Mouse (Mus musculus) CH12.LX (cell line): ENCODE measurements around the gene Ippk. TPM values are rescaled to one million over a fixed set of nuclear protein-coding genes. Genes with fewer than 3 reads are reported as not detected.
A peak's percentile ranks its signal among the peaks of the same experiment; 100 is the strongest.

Source experiments
- DNase-seq: peaks from one replicate; pipeline ENCODE4 v3.0.0-alpha.2; 2013; ENCODE audit errors: extremely low read depth
- H3K27ac ChIP-seq: 2 replicates; pipeline ENCODE4 v1.5.1; 2012; ENCODE audit warnings: low read depth, mild to moderate bottlenecking, control low read depth, moderate library complexity; ENCODE audit not compliant: insufficient read depth
- H3K27me3 ChIP-seq: replicated peaks from 2 replicates; pipeline ENCODE3; 2012; ENCODE audit warnings: inconsistent platforms
- H3K36me3 ChIP-seq, 2 experiments: replicated peaks in 1 of 2; 2 replicates each; pipeline versions ENCODE3 to v1.6.1; 2012; ENCODE audit warnings: inconsistent platforms in 1 of 2, low read length in 1 of 2, mild to moderate bottlenecking in 1 of 2, mixed read lengths in 1 of 2, moderate library complexity in 1 of 2; ENCODE audit not compliant: control insufficient read depth in 1 of 2, insufficient read depth in 1 of 2
- H3K4me1 ChIP-seq, 2 experiments: 2 replicates each; pipeline ENCODE4 v1.6.1; 2012; ENCODE audit warnings: inconsistent platforms in 1 of 2, moderate library complexity in 1 of 2; ENCODE audit not compliant: insufficient read depth in 2 of 2, control insufficient read depth in 1 of 2
- H3K4me2 ChIP-seq: 2 replicates; pipeline ENCODE4 v1.6.1; 2012; ENCODE audit warnings: low read depth, mild to moderate bottlenecking, control low read depth; ENCODE audit not compliant: poor library complexity, insufficient read depth, severe bottlenecking
- H3K4me3 ChIP-seq, 3 experiments: fragments of 150-350 bp in 1 of 3; sonication (generic) in 1 of 3; replicated peaks in 1 of 3; 2 replicates each; pipeline versions ENCODE3 to v1.5.1; 2011 to 2012; ENCODE audit warnings: low read depth in 2 of 3, low read length in 2 of 3, mild to moderate bottlenecking in 2 of 3, moderate library complexity in 2 of 3, control low read depth in 1 of 3, improper control_type of control experiment in 1 of 3, inconsistent platforms in 1 of 3, mixed read lengths in 1 of 3; ENCODE audit not compliant: poor library complexity in 1 of 3
- H3K79me2 ChIP-seq: replicated peaks from 2 replicates; pipeline ENCODE4 v1.6.1; 2012; ENCODE audit warnings: mild to moderate bottlenecking, moderate library complexity; ENCODE audit not compliant: control insufficient read depth, poor library complexity, insufficient read depth, severe bottlenecking; ENCODE audit errors: extremely low read depth
- H3K9ac ChIP-seq: 2 replicates; pipeline ENCODE4 v1.6.1; 2012; ENCODE audit warnings: low read depth, mild to moderate bottlenecking, control low read depth, moderate library complexity; ENCODE audit not compliant: insufficient read depth
- H3K9me3 ChIP-seq: replicated peaks from 2 replicates; pipeline ENCODE3; 2012; ENCODE audit warnings: low read length, inconsistent platforms, mixed read lengths
- BHLHE40 ChIP-seq: IDR thresholded peaks from 2 replicates; pipeline ENCODE4 v1.6.1; 2011; ENCODE audit warnings: mild to moderate bottlenecking, low read depth, low read length, improper control_type of control experiment
- CHD1 ChIP-seq: IDR thresholded peaks from 2 replicates; pipeline ENCODE4 v1.6.1; 2012; ENCODE audit warnings: low read depth, low read length, improper control_type of control experiment, inconsistent platforms
- CHD2 ChIP-seq: IDR thresholded peaks from 2 replicates; pipeline ENCODE4 v1.6.1; 2011; ENCODE audit warnings: low read length, improper control_type of control experiment
- CTCF ChIP-seq, 2 experiments: IDR thresholded peaks in 1 of 2; conservative IDR thresholded peaks in 1 of 2; 2 replicates each; pipeline ENCODE4 v1.5.1; 2011 to 2012; ENCODE audit warnings: low read depth in 2 of 2, low read length in 2 of 2, improper control_type of control experiment in 1 of 2, inconsistent platforms in 1 of 2, mild to moderate bottlenecking in 1 of 2, moderate library complexity in 1 of 2
- E2F4 ChIP-seq: IDR thresholded peaks from 2 replicates; pipeline ENCODE4 v1.6.1; 2011; ENCODE audit warnings: low read depth, low read length, improper control_type of control experiment; ENCODE audit not compliant: insufficient replicate concordance
- ELF1 ChIP-seq: IDR thresholded peaks from 2 replicates; pipeline ENCODE4 v1.6.1; 2014; ENCODE audit warnings: low read depth, mild to moderate bottlenecking, inconsistent platforms, low read length, improper control_type of control experiment
- EP300 ChIP-seq: IDR thresholded peaks from 2 replicates; pipeline ENCODE4 v1.6.1; 2011; ENCODE audit warnings: low read length, improper control_type of control experiment
- ETS1 ChIP-seq: conservative IDR thresholded peaks from 2 replicates; pipeline ENCODE4 v1.6.1; 2012; ENCODE audit warnings: low read depth, mild to moderate bottlenecking, inconsistent platforms, low read length, improper control_type of control experiment, moderate library complexity
- GABPA ChIP-seq: IDR thresholded peaks from 2 replicates; pipeline ENCODE4 v1.6.1; 2012; ENCODE audit warnings: low read depth, low read length, improper control_type of control experiment, inconsistent platforms; ENCODE audit not compliant: insufficient replicate concordance
- HCFC1 ChIP-seq: IDR thresholded peaks from 2 replicates; pipeline ENCODE4 v1.6.1; 2012; ENCODE audit warnings: low read depth, mild to moderate bottlenecking, inconsistent platforms, low read length, improper control_type of control experiment
- IRF4 ChIP-seq: IDR thresholded peaks from 2 replicates; pipeline ENCODE4 v1.6.1; 2014; ENCODE audit warnings: low read depth, mild to moderate bottlenecking, inconsistent platforms, low read length, improper control_type of control experiment
- JUN ChIP-seq: IDR thresholded peaks from 2 replicates; pipeline ENCODE4 v1.6.1; 2011; ENCODE audit warnings: low read depth, mild to moderate bottlenecking, low read length, improper control_type of control experiment, moderate library complexity; ENCODE audit not compliant: insufficient read depth
- JUND ChIP-seq: conservative IDR thresholded peaks from 2 replicates; pipeline ENCODE4 v1.6.1; 2011; ENCODE audit warnings: low read depth, low read length, improper control_type of control experiment
- KAT2A ChIP-seq: IDR thresholded peaks from 2 replicates; pipeline ENCODE4 v1.6.1; 2012; ENCODE audit warnings: low read length, improper control_type of control experiment, inconsistent platforms; ENCODE audit not compliant: insufficient replicate concordance
- MAFK ChIP-seq: IDR thresholded peaks from 2 replicates; pipeline ENCODE4 v1.6.1; 2011; ENCODE audit warnings: low read length, improper control_type of control experiment; ENCODE audit not compliant: insufficient replicate concordance
- MAX ChIP-seq: IDR thresholded peaks from 2 replicates; pipeline ENCODE4 v1.6.1; 2011; ENCODE audit warnings: low read length, improper control_type of control experiment
- MAZ ChIP-seq: IDR thresholded peaks from 2 replicates; pipeline ENCODE4 v1.6.1; 2012; ENCODE audit warnings: low read depth, mild to moderate bottlenecking, inconsistent platforms, low read length, improper control_type of control experiment, moderate library complexity
- MEF2A ChIP-seq: IDR thresholded peaks from 2 replicates; pipeline ENCODE4 v1.6.1; 2014; ENCODE audit warnings: low read depth, mild to moderate bottlenecking, inconsistent platforms, low read length, improper control_type of control experiment, borderline replicate concordance
- MXI1 ChIP-seq: IDR thresholded peaks from 2 replicates; pipeline ENCODE4 v1.6.1; 2011; ENCODE audit warnings: mild to moderate bottlenecking, low read depth, low read length, improper control_type of control experiment
- MYC ChIP-seq: IDR thresholded peaks from 2 replicates; pipeline ENCODE4 v1.6.1; 2011; ENCODE audit warnings: low read depth, mild to moderate bottlenecking, improper control_type of control experiment, low read length
- NELFE ChIP-seq: IDR thresholded peaks from 2 replicates; pipeline ENCODE4 v1.6.1; 2011; ENCODE audit warnings: low read depth, low read length, improper control_type of control experiment
- NRF1 ChIP-seq: IDR thresholded peaks from 2 replicates; pipeline ENCODE4 v1.6.1; 2014; ENCODE audit warnings: low read depth, mild to moderate bottlenecking, inconsistent platforms, low read length, improper control_type of control experiment, moderate library complexity
- PAX5 ChIP-seq: IDR thresholded peaks from 2 replicates; pipeline ENCODE4 v1.6.1; 2012; ENCODE audit warnings: low read length, inconsistent platforms, mixed read lengths
- POLR2A ChIP-seq: IDR thresholded peaks from 2 replicates; pipeline ENCODE4 v1.6.1; 2011; ENCODE audit warnings: low read depth, mild to moderate bottlenecking, improper control_type of control experiment, low read length
- POLR2AphosphoS2 ChIP-seq: IDR thresholded peaks from 2 replicates; pipeline ENCODE4 v1.6.1; 2011; ENCODE audit warnings: low read depth, low read length, improper control_type of control experiment
- RAD21 ChIP-seq: IDR thresholded peaks from 2 replicates; pipeline ENCODE4 v1.6.1; 2011; ENCODE audit warnings: low read depth, mild to moderate bottlenecking, low read length, improper control_type of control experiment, moderate library complexity
- RCOR1 ChIP-seq: conservative IDR thresholded peaks from 2 replicates; pipeline ENCODE4 v1.6.1; 2012; ENCODE audit warnings: low read depth, mild to moderate bottlenecking, inconsistent platforms, low read length, improper control_type of control experiment
- SIN3A ChIP-seq: IDR thresholded peaks from 2 replicates; pipeline ENCODE4 v1.6.1; 2012; ENCODE audit warnings: low read length, improper control_type of control experiment, inconsistent platforms
- SMC3 ChIP-seq: IDR thresholded peaks from 2 replicates; pipeline ENCODE4 v1.6.1; 2011; ENCODE audit warnings: low read depth, low read length, improper control_type of control experiment
- TBP ChIP-seq: conservative IDR thresholded peaks from 2 replicates; pipeline ENCODE4 v1.6.1; 2011; ENCODE audit warnings: low read depth, low read length, improper control_type of control experiment
- TCF12 ChIP-seq: IDR thresholded peaks from 2 replicates; pipeline ENCODE4 v1.6.1; 2014; ENCODE audit warnings: low read depth, mild to moderate bottlenecking, inconsistent platforms, low read length, improper control_type of control experiment
- UBTF ChIP-seq: IDR thresholded peaks from 2 replicates; pipeline ENCODE4 v1.6.1; 2012; ENCODE audit warnings: low read depth, mild to moderate bottlenecking, inconsistent platforms, low read length, improper control_type of control experiment, moderate library complexity
- USF1 ChIP-seq: IDR thresholded peaks from 2 replicates; pipeline ENCODE4 v1.6.1; 2014; ENCODE audit warnings: low read depth, mild to moderate bottlenecking, inconsistent platforms, low read length, improper control_type of control experiment
- USF2 ChIP-seq: conservative IDR thresholded peaks from 2 replicates; pipeline ENCODE4 v1.6.1; 2011; ENCODE audit warnings: low read depth, low read length, improper control_type of control experiment
- ZC3H11A ChIP-seq: IDR thresholded peaks from 2 replicates; pipeline ENCODE4 v1.6.1; 2012; ENCODE audit warnings: low read depth, mild to moderate bottlenecking, inconsistent platforms, low read length, improper control_type of control experiment
- ZKSCAN1 ChIP-seq: IDR thresholded peaks from 2 replicates; pipeline ENCODE4 v1.6.1; 2012; ENCODE audit warnings: low read depth, inconsistent platforms, low read length, improper control_type of control experiment, borderline replicate concordance
- ZMIZ1 ChIP-seq: IDR thresholded peaks from 2 replicates; pipeline ENCODE4 v1.6.1; 2012; ENCODE audit warnings: low read depth, mild to moderate bottlenecking, inconsistent platforms, low read length, improper control_type of control experiment
- ZNF384 ChIP-seq: IDR thresholded peaks from 2 replicates; pipeline ENCODE4 v1.6.1; 2012; ENCODE audit warnings: low read depth, low read length, improper control_type of control experiment, inconsistent platforms
- dilution Hi-C: fragments of 300-500 bp; cut with MboI; formaldehyde crosslinking; loops from 2 replicates; pipeline ENCODE4 v1.14.3; 2020; ENCODE audit warnings: low sequenced_read_pairs; ENCODE audit not compliant: extremely low pct_unique_long_range_greater_than_20kb, extremely low pct_ligation_motif_present
- in situ Hi-C: fragments of 300-500 bp; cut with MboI; formaldehyde crosslinking; loops from 3 replicates; pipeline ENCODE4 v1.14.3; 2019; ENCODE audit warnings: low sequenced_read_pairs, low pct_ligation_motif_present, low pct_unique_long_range_greater_than_20kb, mixed read lengths
- polyA plus RNA-seq: library from polyadenylated mRNA; unstranded; fragments of >175 nt; gene quantifications from 2 replicates; pipeline ENCODE4 v1.2.1, GENCODE M21; 2012; ENCODE audit warnings: low read depth; ENCODE audit not compliant: insufficient read length
- total RNA-seq, 2 experiments: library from RNA; depleted of rRNA; stranded (reverse); fragments of 300-350 nt in 1 of 2; fragments of >200 nt in 1 of 2; gene quantifications; 2 replicates each; pipeline ENCODE4 v1.2.3; 2012 to 2014

Gene Ippk
- 8.7 and 11.4 TPM in 2 replicates for total RNA-seq (2012; rRNA removed)
- total RNA-seq (2014; rRNA removed): 21.5 and 23.6 TPM in 2 replicates
- 9.0 and 10.3 TPM in 2 replicates for polyA plus RNA-seq

- Histone ChIP-seq H3K9me3 (peaks cover 5% of the 10 kb centered on the region), H3K36me3 (peaks cover 0 to 25% of the 10 kb centered on the region in 2 experiments), H3K79me2 (peaks cover 15% of the 10 kb centered on the region), H3K27ac (no peak within 1 kb of the TSS), H3K4me2 (peak within 1 kb of the TSS; percentile 64), H3K9ac (peak within 1 kb of the TSS; percentile 79), H3K4me1 (peaks cover 10 to 41% of the 10 kb centered on the region in 2 experiments; a peak in 2 of 4 replicates), H3K27me3 (no peaks in the 10 kb centered on the region), H3K4me3 (peak within 1 kb of the TSS; percentile 91 to 96 (median 93))
- DNase-seq: peak; percentile 98
- dilution Hi-C loops (no loop called here), in situ Hi-C loops (no loop called here)
- TF ChIP-seq HCFC1 (peak; percentile 97), ETS1 (no peak), BHLHE40 (0 out of 2 replicates have a peak, but pooled peaks have one; percentile 15), SIN3A (peak; percentile 69; the same call in 1 of the 2 replicates), IRF4 (peak; percentile 71), GABPA (peak; percentile 59; the same call in 1 of the 2 replicates), USF2 (no peak), CHD2 (no peak), POLR2A (peak; percentile 99), PAX5 (no peak), ZNF384 (no peak), EP300 (no peak), MYC (peak; percentile 87), KAT2A (peak; percentile 98; the same call in 1 of the 2 replicates), CHD1 (no peak), CTCF (conservative IDR thresholded peaks at IDR 0.05 in 1 of 2, IDR thresholded peaks at IDR 0.05 in 1 of 2; ENCODE audit: low read depth in 2 of 2, low read length in 2 of 2) (no peak), POLR2AphosphoS2 (peak; percentile 88; the same call in 1 of the 2 replicates), ELF1 (peak; percentile 97), ZKSCAN1 (no peak), JUN (no peak), SMC3 (no peak), NELFE (peak; percentile 94), ZC3H11A (no peak), MXI1 (peak; percentile 86), JUND (no peak), TCF12 (peak; percentile 83), E2F4 (no peak), ZMIZ1 (peak; percentile 84), MAFK (no peak), RCOR1 (no peak; the same call in 1 of the 2 replicates), MAX (peak; percentile 79), RAD21 (no peak), USF1 (peak; percentile 5; the same call in 1 of the 2 replicates), MEF2A (peak; percentile 43; the same call in 1 of the 2 replicates), UBTF (peak; percentile 54; the same call in 1 of the 2 replicates), TBP (peak; percentile 80), MAZ (no peak), NRF1 (peak; percentile 82)
Measured at GRCm38 (mm10) chr13:49420754-49421605, at the start of gene Ippk. Ippk (plus strand) TSS chr13:49421249.
